Mouse (Mus musculus) MEL (cell line): ENCODE results near the gene Pitpnc1.

Experiments
- CTCF ChIP-seq, 3 experiments: IDR thresholded peaks in 2 of 3; conservative IDR thresholded peaks in 1 of 3; 2 replicates each; pipeline ENCODE4 v1.5.1; 2011 to 2012; ENCODE audit warnings: low read length in 3 of 3, low read depth in 2 of 3, mild to moderate bottlenecking in 2 of 3, improper control_type of control experiment in 1 of 3, inconsistent platforms in 1 of 3, mixed read lengths in 1 of 3, moderate library complexity in 1 of 3; ENCODE audit not compliant: control insufficient read depth in 1 of 3, insufficient read depth in 1 of 3, poor library complexity in 1 of 3, severe bottlenecking in 1 of 3
- ELF1 ChIP-seq: IDR thresholded peaks from 2 replicates; pipeline ENCODE4 v1.6.1; 2014; ENCODE audit warnings: low read depth, mild to moderate bottlenecking, inconsistent platforms, low read length, improper control_type of control experiment, moderate library complexity
- ETS1 ChIP-seq: IDR thresholded peaks from 2 replicates; pipeline ENCODE4 v1.6.1; 2012; ENCODE audit warnings: low read depth, mild to moderate bottlenecking, inconsistent platforms, low read length, improper control_type of control experiment, moderate library complexity
- KAT2A ChIP-seq: conservative IDR thresholded peaks from 2 replicates; pipeline ENCODE4 v1.6.1; 2012; ENCODE audit warnings: low read depth, low read length, improper control_type of control experiment, inconsistent platforms
- MAX ChIP-seq: IDR thresholded peaks from 2 replicates; pipeline ENCODE4 v1.6.1; 2011; ENCODE audit warnings: low read length, improper control_type of control experiment
- POLR2A ChIP-seq, 2 experiments: IDR thresholded peaks; 2 replicates each; pipeline ENCODE4 v1.6.1; 2011 to 2012; ENCODE audit warnings: low read length in 2 of 2, mild to moderate bottlenecking in 2 of 2, control low read depth in 1 of 2, improper control_type of control experiment in 1 of 2, low read depth in 1 of 2, moderate library complexity in 1 of 2; ENCODE audit not compliant: control insufficient read depth in 1 of 2, insufficient read depth in 1 of 2, poor library complexity in 1 of 2
- POLR2AphosphoS5 ChIP-seq: IDR thresholded peaks from 2 replicates; pipeline ENCODE4 v1.6.1; 2012; ENCODE audit warnings: low read depth, borderline replicate concordance, mild to moderate bottlenecking, inconsistent platforms, low read length, moderate library complexity, mixed read lengths
- RCOR1 ChIP-seq: IDR thresholded peaks from 2 replicates; pipeline ENCODE4 v1.6.1; 2012; ENCODE audit warnings: low read depth, mild to moderate bottlenecking, inconsistent platforms, low read length, improper control_type of control experiment
- TAL1 ChIP-seq: IDR thresholded peaks from 2 replicates; pipeline ENCODE4 v1.6.1; 2012; ENCODE audit warnings: mild to moderate bottlenecking, inconsistent platforms, low read length, moderate library complexity, mixed read lengths
- TBP ChIP-seq: IDR thresholded peaks from 2 replicates; pipeline ENCODE4 v1.8.0; 2011; ENCODE audit warnings: low read depth, low read length, improper control_type of control experiment
- UBTF ChIP-seq: IDR thresholded peaks from 2 replicates; pipeline ENCODE4 v1.6.1; 2012; ENCODE audit warnings: low read depth, mild to moderate bottlenecking, inconsistent platforms, low read length, improper control_type of control experiment, moderate library complexity, borderline replicate concordance; ENCODE audit not compliant: insufficient read depth
- USF1 ChIP-seq: IDR thresholded peaks from 2 replicates; pipeline ENCODE4 v1.6.1; 2014; ENCODE audit warnings: low read depth, mild to moderate bottlenecking, inconsistent platforms, low read length, improper control_type of control experiment, moderate library complexity

DNA sequence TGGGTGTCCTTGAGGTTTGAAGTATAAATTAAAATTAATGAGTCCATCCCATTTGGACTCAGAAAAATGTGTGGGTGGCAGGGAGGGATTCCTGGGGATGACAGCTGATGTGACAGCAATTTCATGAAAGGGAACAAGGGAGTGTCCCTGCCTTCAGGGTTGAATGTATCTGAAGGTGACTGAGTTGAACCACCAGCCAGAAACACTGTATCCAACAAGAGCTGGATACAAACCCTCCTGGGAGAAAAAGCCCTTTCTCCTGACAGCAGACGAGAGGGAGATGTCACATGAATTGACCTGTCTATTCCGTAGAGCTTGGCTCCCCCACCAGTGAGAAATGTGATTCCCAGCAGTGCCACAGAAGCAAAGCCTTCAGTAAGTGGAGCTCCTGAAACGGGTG is 115.0 kb downstream of the Pitpnc1 start:
- TF ChIP-seq POLR2AphosphoS5 (no peak), CTCF (IDR thresholded peaks at IDR 0.05 in 2 of 3, conservative IDR thresholded peaks at IDR 0.05 in 1 of 3; ENCODE audit: control insufficient read depth in 1 of 3, insufficient read depth in 1 of 3, low read depth in 2 of 3, low read length in 3 of 3, poor library complexity in 1 of 3, severe bottlenecking in 1 of 3) (no peak), ETS1 (no peak), POLR2A (IDR thresholded peaks at IDR 0.05; ENCODE audit: control insufficient read depth in 1 of 2, insufficient read depth in 1 of 2, low read depth in 1 of 2, low read length in 2 of 2, poor library complexity in 1 of 2) (no peak), ELF1 (no peak), MAX (no peak), TAL1 (no peak), UBTF (no peak), TBP (no peak), USF1 (no peak), KAT2A (no peak), RCOR1 (no peak)
